Mouse (Mus musculus) kidney, adult 2 months (tissue): ENCODE measurements around the gene Wdhd1. TPM values are rescaled to one million over a fixed set of nuclear protein-coding genes. Genes with fewer than 3 reads are reported as not detected.

Experiments
- DNase-seq: peaks from one replicate; pipeline ENCODE4 v3.0.0; 2021
- H3K27ac ChIP-seq: fragments of 200-500 bp; 2 replicates; pipeline ENCODE4 v1.5.1; 2012; ENCODE audit warnings: low read depth, low read length, control low read depth, inconsistent platforms; ENCODE audit not compliant: insufficient read depth
- H3K27me3 ChIP-seq: fragments of 200-500 bp; replicated peaks from 2 replicates; pipeline ENCODE4 v1.6.1; 2012; ENCODE audit warnings: mild to moderate bottlenecking, moderate library complexity, low read length, inconsistent platforms; ENCODE audit not compliant: control insufficient read depth, insufficient read depth
- H3K36me3 ChIP-seq: fragments of 200-500 bp; 2 replicates; pipeline ENCODE4 v1.6.1; 2012; ENCODE audit warnings: mild to moderate bottlenecking, moderate library complexity, low read length, inconsistent platforms; ENCODE audit not compliant: control insufficient read depth, insufficient read depth
- H3K4me1 ChIP-seq: fragments of 200-500 bp; 2 replicates; pipeline ENCODE4 v1.6.1; 2011; ENCODE audit warnings: low read length; ENCODE audit not compliant: control insufficient read depth, insufficient read depth
- H3K4me3 ChIP-seq: fragments of 200-500 bp; 2 replicates; pipeline ENCODE4 v1.5.1; 2011; ENCODE audit warnings: mild to moderate bottlenecking, low read depth, low read length, control low read depth; ENCODE audit not compliant: insufficient read depth
- CTCF ChIP-seq: fragments of 200-500 bp; conservative IDR thresholded peaks from 2 replicates; pipeline ENCODE4 v1.5.1; 2011; ENCODE audit warnings: low read depth, mild to moderate bottlenecking, control low read depth, low read length, moderate library complexity, mixed read lengths; ENCODE audit not compliant: insufficient read depth, insufficient read length
- POLR2A ChIP-seq: fragments of 200-500 bp; IDR thresholded peaks from one replicate; pipeline ENCODE4 v1.6.1; 2011; ENCODE audit warnings: low read depth, low read length, control low read depth
- WGBS: fragments of 180-500 bp; shearing (Covaris S2); methylation state at CpG from one replicate; pipeline ENCODE4 v1.1.7; 2018; 5-methylcytosine and 5-hydroxymethylcytosine counted together
- polyA plus RNA-seq: library from polyadenylated mRNA; depleted of rRNA; stranded (reverse); fragments of >200 nt; gene quantifications from 2 replicates; pipeline ENCODE4 v1.2.3, GENCODE M21; 2012

Wdhd1 gene
- polyA plus RNA-seq, 1 experiment = 0.48 TPM

GRCm38 (mm10) chr14:47305933-47306332, 29.3 kb upstream of the Wdhd1 start:
- 76% methylated on average over 4 of the region's 4 CpGs for WGBS
- Histone ChIP-seq H3K4me1 (peaks cover 11% of the 10 kb centered on the region), H3K4me3 (no peak overlapping the region), H3K36me3 (no peaks in the 10 kb centered on the region; the same call in 1 of the 2 replicates), H3K27ac (no peak overlapping the region), H3K27me3 (no peaks in the 10 kb centered on the region)
- DNase-seq = no peak
- no peak for TF ChIP-seq POLR2A
- no peak for TF ChIP-seq CTCF

GRCm38 (mm10) chr14:47304814-47305405, 28.3 kb upstream of the Wdhd1 start:
- Histone ChIP-seq H3K36me3 (no peaks in the 10 kb centered on the region), H3K4me3 (no peak overlapping the region), H3K4me1 (peaks cover 11% of the 10 kb centered on the region), H3K27ac (no peak overlapping the region), H3K27me3 (no peaks in the 10 kb centered on the region)
- 89% methylated on average over 6 of the region's 6 CpGs for WGBS
- no peak for DNase-seq
- TF ChIP-seq POLR2A (no peak), CTCF (no peak)

DNA sequence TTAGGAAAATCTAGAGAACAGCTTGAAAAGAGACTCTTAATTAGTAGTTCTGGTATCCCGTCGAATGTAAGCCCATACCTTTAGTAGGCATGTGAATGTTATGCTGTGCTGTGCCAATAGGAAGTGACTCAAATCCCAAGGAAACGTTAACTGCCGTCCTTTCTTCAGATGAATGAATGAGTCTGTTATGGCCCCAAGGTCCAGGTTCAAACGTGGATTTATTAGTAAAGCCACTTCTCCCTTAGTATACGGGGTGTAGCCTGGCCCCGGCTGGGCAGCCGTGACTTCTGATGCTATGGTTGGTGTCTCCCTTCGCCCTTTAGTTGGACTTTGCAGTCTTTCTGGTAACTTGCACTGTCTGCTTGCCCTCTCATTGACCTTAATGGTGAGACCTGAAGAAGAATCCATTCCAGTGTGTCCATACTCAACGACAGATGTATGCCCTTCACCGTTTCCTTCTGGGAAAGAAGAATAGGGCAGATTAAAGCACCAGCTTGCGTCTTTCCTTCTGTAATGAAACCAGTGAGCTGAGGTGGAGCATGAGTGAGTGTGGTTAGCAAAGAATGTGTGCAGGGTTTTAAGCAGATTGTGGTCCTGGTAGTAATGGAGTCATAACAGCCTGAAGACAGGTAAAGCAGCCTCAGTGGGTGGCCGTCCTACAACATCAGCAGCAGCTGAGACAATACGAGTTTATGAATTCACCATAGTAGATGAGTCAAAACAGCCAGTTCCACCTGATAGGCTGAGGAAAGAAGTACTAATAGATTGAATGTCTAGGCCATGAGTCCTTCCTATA, 26.4 kb upstream of the Wdhd1 start:
- DNase-seq = peak; percentile 12
- 36% methylated on average over 14 of the region's 14 CpGs for WGBS
- TF ChIP-seq CTCF (no peak), POLR2A (no peak)
- Histone ChIP-seq H3K36me3 (no peaks in the 10 kb centered on the region), H3K4me3 (no peak overlapping the region), H3K27ac (peak overlapping the region; percentile 61; the same call in 1 of the 2 replicates), H3K27me3 (no peaks in the 10 kb centered on the region), H3K4me1 (peaks cover 17% of the 10 kb centered on the region)

GRCm38 (mm10) chr14:47298819-47299261, 22.2 kb upstream of the Wdhd1 start:
- WGBS = under 1% methylated on average over 15 of the region's 15 CpGs
- H3K27ac ChIP-seq = peak overlapping the region; percentile 33; the same call in 1 of the 2 replicates
- peak; percentile 33 for DNase-seq
- TF ChIP-seq CTCF = no peak
- no peak for TF ChIP-seq POLR2A
- no peaks in the 10 kb centered on the region for H3K27me3 ChIP-seq
- H3K4me1 ChIP-seq = peaks cover 22% of the 10 kb centered on the region
- H3K36me3 ChIP-seq = no peaks in the 10 kb centered on the region
- peak overlapping the region; percentile 99 for H3K4me3 ChIP-seq

DNA sequence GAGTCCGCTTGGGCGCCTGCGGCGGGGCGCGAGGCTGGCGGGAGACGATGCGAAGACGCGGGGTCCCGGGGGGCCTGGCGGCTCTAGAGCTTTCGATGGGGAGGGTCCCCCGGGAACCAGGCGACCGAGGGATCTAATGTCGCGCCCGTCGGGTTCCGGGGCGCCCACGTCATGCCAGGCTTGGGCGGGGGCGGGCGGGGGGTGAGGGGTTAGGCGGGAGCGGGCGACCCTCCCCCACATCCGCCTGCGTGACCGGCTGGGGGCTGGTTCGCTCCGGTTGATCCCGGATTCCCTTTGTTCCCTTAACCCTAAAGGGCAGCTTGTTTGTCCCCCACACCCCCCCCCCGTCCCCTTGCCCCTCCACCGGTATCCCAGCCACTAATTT, 21.7 kb upstream of the Wdhd1 start:
- peak overlapping the region; percentile 99 for H3K4me3 ChIP-seq
- no peak for DNase-seq
- no peaks in the 10 kb centered on the region for H3K36me3 ChIP-seq
- WGBS = under 1% methylated on average over 38 of the region's 38 CpGs
- H3K27me3 ChIP-seq = no peaks in the 10 kb centered on the region
- peak overlapping the region; percentile 95 for H3K27ac ChIP-seq
- TF ChIP-seq POLR2A (no peak), CTCF (no peak)
- H3K4me1 ChIP-seq = peaks cover 21% of the 10 kb centered on the region

GRCm38 (mm10) chr14:47297785-47298407, 21.2 kb upstream of the Wdhd1 start, which contains the start of gene Mapk1ip1l:
Gene Mapk1ip1l, plus strand, starts transcription at chr14:47298266.
- Histone ChIP-seq H3K4me3 (peak within 1 kb of the TSS; percentile 99), H3K27ac (peak within 1 kb of the TSS; percentile 95), H3K36me3 (no peaks in the 10 kb centered on the region), H3K27me3 (no peaks in the 10 kb centered on the region), H3K4me1 (peaks cover 16% of the 10 kb centered on the region)
- TF ChIP-seq CTCF (peak; percentile 72), POLR2A (peak; percentile 77)
- under 1% methylated on average over 34 of the region's 34 CpGs for WGBS
- peak; percentile 92 for DNase-seq

DNA sequence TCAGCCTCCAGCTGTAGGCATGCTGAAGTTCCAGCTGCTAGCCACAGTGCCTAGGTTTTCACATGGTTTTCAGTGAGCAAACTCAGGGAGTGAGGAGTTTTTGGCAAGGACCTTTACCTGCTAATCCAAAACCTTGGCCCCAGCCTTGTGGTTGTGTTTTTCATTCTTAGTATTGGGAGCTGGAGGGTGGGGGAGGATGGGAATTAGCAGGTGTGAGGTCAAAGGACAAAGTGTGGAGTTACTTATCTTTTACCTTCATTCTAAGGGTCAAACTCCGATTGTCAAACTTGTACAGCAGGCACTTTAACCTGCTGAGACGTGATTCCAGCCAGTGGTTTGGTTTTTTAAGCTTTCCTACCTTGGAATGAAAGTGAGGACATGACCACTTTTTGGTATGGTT, 19.6 kb upstream of the Wdhd1 start:
- DNase-seq = peak; percentile 81
- Histone ChIP-seq H3K4me3 (no peak overlapping the region), H3K27ac (peak overlapping the region; percentile 74)

More for the DNA sequence above, 19.6 kb upstream of the Wdhd1 start:
- TF ChIP-seq CTCF = 0 out of 2 replicates have a peak, but pooled peaks have one; percentile 9
- TF ChIP-seq POLR2A = no peak
- no peaks in the 10 kb centered on the region for H3K27me3 ChIP-seq
- WGBS = 36% methylated on average over 2 of the region's 2 CpGs
- H3K36me3 ChIP-seq = no peaks in the 10 kb centered on the region
- H3K4me1 ChIP-seq = peaks cover 13% of the 10 kb centered on the region; the same call in 1 of the 2 replicates
